Mouse (Mus musculus) activated CD4-positive, CD25-positive, alpha-beta regulatory T cell, adult 9 weeks (primary cell): ENCODE data around the gene Rufy3. TPM values are rescaled to one million over a fixed set of nuclear protein-coding genes. Genes with fewer than 3 reads are reported as not detected.

Experiments
- polyA plus RNA-seq: library from polyadenylated mRNA; unstranded; fragments of 100-300 nt; shearing (Covaris generic); gene quantifications from one replicate; pipeline ENCODE4 v1.2.1, GENCODE M21; 2017

Rufy3 gene
- polyA plus RNA-seq, result 1.9 TPM

DNA sequence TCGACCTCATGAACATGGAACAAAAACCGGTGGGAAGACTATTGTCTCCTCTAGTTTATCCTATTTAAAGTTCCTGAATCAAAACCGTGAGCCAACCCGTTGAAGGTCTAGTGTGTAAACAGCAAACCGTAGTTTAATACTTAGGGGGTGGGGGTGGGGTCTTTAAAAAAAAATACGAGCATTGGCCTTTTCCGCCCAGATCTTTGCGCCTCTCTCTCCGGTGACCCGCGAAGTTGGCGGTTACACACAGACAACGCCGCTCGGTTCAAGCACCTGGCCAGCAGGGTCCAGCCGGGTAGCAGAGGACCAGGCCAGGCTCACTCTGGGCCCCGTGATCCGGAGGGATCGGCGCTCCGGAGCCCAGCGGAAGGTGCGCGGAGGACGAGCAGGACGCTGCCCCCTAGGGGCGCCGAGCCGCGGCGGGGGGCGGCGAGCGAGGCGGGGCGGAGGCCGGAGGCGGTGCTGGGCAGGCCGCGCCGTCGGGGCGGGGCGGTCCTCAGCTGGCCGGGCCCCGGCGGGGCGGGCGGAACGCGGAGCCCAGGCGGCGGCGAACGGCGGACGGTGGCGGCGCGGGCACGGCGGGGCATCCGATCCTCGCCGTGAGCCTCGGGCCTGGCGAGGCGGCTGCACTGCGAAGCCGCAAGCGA is at the start of gene Rufy3:
TSS of gene Rufy3 (plus strand) at position 540 of the 647 bp plus-strand sequence.

DNA sequence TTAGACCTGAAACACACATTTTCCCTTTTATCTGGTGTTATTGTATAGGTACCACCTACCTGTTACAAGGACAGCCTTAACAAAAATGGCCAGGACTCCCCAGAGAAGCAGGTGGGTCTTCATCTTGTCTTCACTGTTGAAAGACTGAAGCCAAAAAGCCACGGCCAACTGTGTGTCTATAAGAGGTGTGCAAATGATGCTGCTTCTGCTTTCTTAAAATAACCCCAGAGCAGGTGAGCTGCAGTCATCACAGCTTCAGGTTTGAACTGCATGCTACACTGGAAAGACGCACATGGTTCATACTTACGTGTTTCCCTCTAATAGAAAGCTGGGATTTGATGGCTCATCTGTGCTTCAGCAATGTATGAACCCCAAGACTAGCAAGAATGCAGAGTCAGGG is 37.2 kb upstream of the Rufy3 start, which contains the start of gene Jchain:
TSS of gene Jchain (minus strand) at position 235 of the 400 bp plus-strand sequence.

GRCm38 (mm10) chr5:88554086-88554886 is 10.6 kb upstream of the Rufy3 start, which contains the start of gene Utp3:
TSS of gene Utp3 (plus strand) at chr5:88554462.

DNA sequence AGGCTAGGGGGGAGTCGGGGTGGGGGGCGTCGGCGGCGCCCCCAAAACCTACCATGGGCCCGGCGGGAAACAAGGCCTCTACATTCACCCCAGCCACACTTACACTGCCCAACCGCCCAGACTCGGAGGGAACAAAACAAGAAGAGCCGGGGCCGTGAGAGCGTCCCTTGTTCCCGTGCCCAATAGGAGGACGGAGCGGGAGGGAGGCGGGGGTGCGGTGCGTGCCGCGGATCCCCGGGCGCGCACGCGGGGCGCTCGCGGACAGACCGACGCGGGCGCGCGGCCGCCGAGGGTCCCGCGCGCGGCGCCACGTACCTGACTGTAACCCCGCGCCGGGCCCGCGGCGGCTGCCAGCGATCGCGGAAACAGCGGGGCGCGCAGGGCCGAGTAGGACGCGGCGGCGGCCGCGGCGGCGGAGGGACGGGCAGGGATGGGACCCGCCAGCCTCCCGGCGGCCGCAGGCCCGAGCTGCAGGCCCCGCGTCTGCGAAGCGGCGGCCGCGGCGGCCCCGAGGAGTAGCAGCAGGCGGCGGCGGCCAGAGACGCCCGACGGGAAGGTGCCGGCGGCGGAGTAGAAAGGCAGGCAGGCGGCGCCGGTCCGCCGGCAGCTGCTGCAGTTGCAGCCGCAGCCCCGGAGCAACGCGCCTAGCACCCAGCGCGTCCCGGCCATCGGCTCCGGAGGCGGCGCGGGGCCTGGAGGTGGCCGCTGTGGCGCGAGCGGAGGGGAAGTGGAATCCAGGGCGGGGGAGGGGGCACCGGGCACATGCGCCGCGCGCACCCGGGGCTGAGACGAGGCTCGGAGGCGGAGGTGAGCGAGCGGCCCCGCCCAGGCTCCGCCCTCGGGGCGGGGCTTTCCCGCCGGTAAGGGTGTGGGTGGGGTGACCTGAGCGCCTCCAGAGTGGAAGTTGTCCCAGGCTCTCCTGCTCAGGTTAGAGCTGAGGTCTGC is 110.9 kb downstream of the Rufy3 start, which contains the start of gene Grsf1:
TSS of gene Grsf1 (minus strand) at position 729 of the 945 bp plus-strand sequence.

Other genes with a start within 250 kb of the Rufy3 start
- gene Prol1, start 247.7 kb upstream of the Rufy3 start, polyA plus RNA-seq, result not detected
- gene Amtn, start 188.9 kb upstream of the Rufy3 start, polyA plus RNA-seq, result not detected
- not detected for gene Ambn, start 109.0 kb upstream of the Rufy3 start, polyA plus RNA-seq
- gene Enam, start 77.1 kb upstream of the Rufy3 start, polyA plus RNA-seq, result not detected
- gene Jchain, start 37.1 kb upstream of the Rufy3 start, polyA plus RNA-seq, result 5.6 TPM
- 110 TPM for gene Utp3, start 10.6 kb upstream of the Rufy3 start, polyA plus RNA-seq
- gene Grsf1, start 111.1 kb downstream of the Rufy3 start, polyA plus RNA-seq, result 3.5 TPM
- gene Mob1b, start 155.8 kb downstream of the Rufy3 start, polyA plus RNA-seq, result 10.8 TPM
- gene Dck, start 200.0 kb downstream of the Rufy3 start, polyA plus RNA-seq, result 94.8 TPM